Mouse (Mus musculus) adrenal gland, adult 2 months (tissue): ENCODE measurements around the gene Ankef1. TPM values are rescaled to one million over a fixed set of nuclear protein-coding genes. Genes with fewer than 3 reads are reported as not detected.
A peak's percentile ranks its signal among the peaks of the same experiment; 100 is the strongest.

ENCODE experiments used
- DNase-seq: peaks from one replicate; pipeline ENCODE4 v3.0.0; 2021
- long read RNA-seq: library from polyadenylated mRNA; stranded (forward); transcript quantifications from one replicate; pipeline ENCODE4 v2.0.0, GENCODE M21; 2021
- polyA plus RNA-seq: library from polyadenylated mRNA; depleted of rRNA; stranded (reverse); fragments of >200 nt; gene quantifications from 2 replicates; pipeline ENCODE4 v1.2.3, GENCODE M21; 2012; rRNA removed
- total RNA-seq, 2 experiments: library from RNA; stranded (reverse); gene quantifications; 2 replicates each; pipeline ENCODE4 v1.2.3; 2021

The Ankef1 gene
- 10 to 100 TPM; 14.8 to 35.2 TPM for total RNA-seq
- 1.0 and 1.1 TPM in 2 replicates for polyA plus RNA-seq
- long read RNA-seq, partial matches to known transcripts, result 0 of 8 reads
- long read RNA-seq, other reads (novel, unspliced or antisense), result 2 of 8 reads

GRCm38 (mm10) chr2:136501651-136502050 is at the start of gene Ankef1:
Gene Ankef1, plus strand, starts transcription at chr2:136501910.
- DNase-seq, result no peak

- DNase-seq, result no peak
These were observed 45.2 kb upstream of the Ankef1 start for GRCm38 (mm10) chr2:136456468-136456867.

- DNase-seq, result no peak
These were observed 44.8 kb upstream of the Ankef1 start for GRCm38 (mm10) chr2:136456875-136457274.

GRCm38 (mm10) chr2:136477656-136478055 is 24.1 kb upstream of the Ankef1 start:
- no peak for DNase-seq

GRCm38 (mm10) chr2:136482269-136482668 is 19.4 kb upstream of the Ankef1 start:
- no peak for DNase-seq

GRCm38 (mm10) chr2:136483058-136483457 is 18.7 kb upstream of the Ankef1 start:
- DNase-seq, result no peak

- no peak for DNase-seq
These were observed 16.8 kb upstream of the Ankef1 start for GRCm38 (mm10) chr2:136484955-136485354.

- no peak for DNase-seq
These were observed 16.3 kb upstream of the Ankef1 start for GRCm38 (mm10) chr2:136485401-136485800.

GRCm38 (mm10) chr2:136485815-136486619 is 15.7 kb upstream of the Ankef1 start:
- DNase-seq, result peak; percentile 35

- no peak for DNase-seq
These were observed 14.7 kb upstream of the Ankef1 start for GRCm38 (mm10) chr2:136486986-136487385.

- DNase-seq, result no peak
These were observed 9.4 kb downstream of the Ankef1 start for GRCm38 (mm10) chr2:136511073-136511472.

GRCm38 (mm10) chr2:136511756-136512155 is 10.0 kb downstream of the Ankef1 start:
- DNase-seq, result no peak

- DNase-seq, result no peak
These were observed 11.1 kb downstream of the Ankef1 start for GRCm38 (mm10) chr2:136512802-136513201.

- no peak for DNase-seq
These were observed 12.1 kb downstream of the Ankef1 start for GRCm38 (mm10) chr2:136513806-136514205.

GRCm38 (mm10) chr2:136515501-136515900 is 13.8 kb downstream of the Ankef1 start:
- no peak for DNase-seq

- no peak for DNase-seq
These were observed 27.2 kb downstream of the Ankef1 start for GRCm38 (mm10) chr2:136528937-136529336.

GRCm38 (mm10) chr2:136532033-136532432 is 30.3 kb downstream of the Ankef1 start:
- DNase-seq, result peak; percentile 92

- no peak for DNase-seq
These were observed 56.3 kb downstream of the Ankef1 start for GRCm38 (mm10) chr2:136558020-136558419.

GRCm38 (mm10) chr2:136562336-136562735 is 60.6 kb downstream of the Ankef1 start:
- no peak for DNase-seq

GRCm38 (mm10) chr2:136570856-136571255 is 69.1 kb downstream of the Ankef1 start:
- no peak for DNase-seq

- DNase-seq, result no peak
These were observed 81.1 kb downstream of the Ankef1 start for GRCm38 (mm10) chr2:136582762-136583161.

GRCm38 (mm10) chr2:136588811-136589210 is 87.1 kb downstream of the Ankef1 start:
- DNase-seq, result peak; percentile 24

GRCm38 (mm10) chr2:136596451-136596850 is 94.7 kb downstream of the Ankef1 start:
- peak; percentile 34 for DNase-seq

GRCm38 (mm10) chr2:136598743-136599142 is 97.0 kb downstream of the Ankef1 start:
- DNase-seq, result peak; percentile 30
